Mouse (Mus musculus): ENCODE results near the gene Zfp583. TPM values are rescaled to one million over a fixed set of nuclear protein-coding genes. Genes with fewer than 3 reads are reported as not detected.
"Not testable (repeated sequence)": the region's sequence is repeated elsewhere in the genome, so short reads cannot be mapped to it uniquely, and the experiment has no call there.

Gene Zfp583
- polyA plus RNA-seq (2015; fragmentation: Nextera tagmentation; extraction: Ambion mirVana): 13.0 and 15.7 TPM in 2 replicates

GRCm38 (mm10) chr7:6331233-6331956 lies at the start of gene Zfp583:
TSS of gene Zfp583 (minus strand) at chr7:6331285.
- Histone ChIP-seq H3K4me1 (replicated peaks) (peaks cover 12% of the 10 kb centered on the region), H3K9ac (peak within 1 kb of the TSS; percentile 84), H3K27ac (peak within 1 kb of the TSS; percentile 91), H3K4me2 (peak within 1 kb of the TSS; percentile 67), H3K4me3 (peak within 1 kb of the TSS; percentile 57), H3K27me3 (no peaks in the 10 kb centered on the region), H3K36me3 (peaks cover 14% of the 10 kb centered on the region; the same call in 1 of the 2 replicates), H3K9me3 (no peaks in the 10 kb centered on the region)
- 6% methylated on average over 31 of the region's 31 CpGs for WGBS
- ATAC-seq (ENCODE audit: low FRiP score): peak; percentile 93

- Histone ChIP-seq H3K4me2 (no peak overlapping the region), H3K27me3 (no peaks in the 10 kb centered on the region), H3K4me1 (replicated peaks) (peaks cover 8% of the 10 kb centered on the region), H3K36me3 (peaks cover 27% of the 10 kb centered on the region), H3K9me3 (no peaks in the 10 kb centered on the region), H3K27ac (no peak overlapping the region), H3K9ac (no peak overlapping the region), H3K4me3 (no peak overlapping the region)
- 90% methylated on average over 8 of the region's 8 CpGs for WGBS
- ATAC-seq (ENCODE audit: low FRiP score): no peak
Observed at GRCm38 (mm10) chr7:6378441-6378840, 47.4 kb upstream of the Zfp583 start.

GRCm38 (mm10) chr7:6372993-6373392 lies 41.9 kb upstream of the Zfp583 start:
- Histone ChIP-seq H3K4me2 (no peak overlapping the region), H3K27ac (no peak overlapping the region), H3K4me3 (no peak overlapping the region), H3K9me3 (no peaks in the 10 kb centered on the region), H3K4me1 (replicated peaks) (no peaks in the 10 kb centered on the region), H3K36me3 (peaks cover 30% of the 10 kb centered on the region), H3K27me3 (no peaks in the 10 kb centered on the region), H3K9ac (no peak overlapping the region)
- no peak for ATAC-seq (ENCODE audit: low FRiP score)
- WGBS: 96% methylated on average over 3 of the region's 3 CpGs

GRCm38 (mm10) chr7:6369460-6369859 lies 38.4 kb upstream of the Zfp583 start:
- H3K36me3 ChIP-seq: peaks cover 15% of the 10 kb centered on the region
- H3K4me1 ChIP-seq (replicated peaks): 0 out of 2 replicates have a peak, but pooled peaks cover 4% of the 10 kb centered on the region
- H3K4me3 ChIP-seq: no peak overlapping the region
- no peak overlapping the region for H3K4me2 ChIP-seq
- ATAC-seq (ENCODE audit: low FRiP score): no peak
- WGBS: 90% methylated on average over 3 of the region's 3 CpGs
- no peak overlapping the region for H3K9ac ChIP-seq
- no peaks in the 10 kb centered on the region for H3K9me3 ChIP-seq
- no peaks in the 10 kb centered on the region for H3K27me3 ChIP-seq
- H3K27ac ChIP-seq: no peak overlapping the region

- H3K9ac ChIP-seq; H3K27me3 ChIP-seq; H3K4me2 ChIP-seq; ATAC-seq (ENCODE audit: low FRiP score); H3K4me3 ChIP-seq; H3K27ac ChIP-seq; H3K9me3 ChIP-seq: not testable (repeated sequence)
- Histone ChIP-seq H3K4me1 (replicated peaks) (peaks cover 13% of the 10 kb centered on the region), H3K36me3 (peaks cover 13% of the 10 kb centered on the region)
- WGBS: 87% methylated on average over 5 of the region's 5 CpGs
Observed at GRCm38 (mm10) chr7:6368146-6368545, 37.1 kb upstream of the Zfp583 start.

- no peaks in the 10 kb centered on the region for H3K27me3 ChIP-seq
- H3K9ac ChIP-seq: no peak overlapping the region
- no peak overlapping the region for H3K27ac ChIP-seq
- peaks cover 13% of the 10 kb centered on the region for H3K4me1 ChIP-seq (replicated peaks)
- ATAC-seq (ENCODE audit: low FRiP score): no peak
- no peak overlapping the region for H3K4me2 ChIP-seq
- WGBS: 90% methylated on average over 5 of the region's 5 CpGs
- H3K9me3 ChIP-seq: no peaks in the 10 kb centered on the region
- H3K4me3 ChIP-seq: no peak overlapping the region
- H3K36me3 ChIP-seq: peaks cover 4% of the 10 kb centered on the region
Observed at GRCm38 (mm10) chr7:6367185-6367584, 36.1 kb upstream of the Zfp583 start.

- 59% methylated on average over 1 of the region's 1 CpGs for WGBS
- no peak overlapping the region for H3K27ac ChIP-seq
- H3K36me3 ChIP-seq: no peaks in the 10 kb centered on the region
- H3K4me1 ChIP-seq (replicated peaks): peaks cover 15% of the 10 kb centered on the region
- no peak overlapping the region for H3K4me2 ChIP-seq
- H3K9ac ChIP-seq: no peak overlapping the region
- no peaks in the 10 kb centered on the region for H3K27me3 ChIP-seq
- H3K4me3 ChIP-seq: no peak overlapping the region
- no peaks in the 10 kb centered on the region for H3K9me3 ChIP-seq
- ATAC-seq (ENCODE audit: low FRiP score): no peak
Observed at GRCm38 (mm10) chr7:6364761-6365160, 33.7 kb upstream of the Zfp583 start.

- WGBS: under 1% methylated on average over 23 of the region's 23 CpGs
- Histone ChIP-seq H3K27me3 (no peaks in the 10 kb centered on the region), H3K4me1 (replicated peaks) (peaks cover 15% of the 10 kb centered on the region), H3K27ac (peak within 1 kb of the TSS; percentile 95), H3K9ac (peak within 1 kb of the TSS; percentile 73), H3K4me2 (peak within 1 kb of the TSS; percentile 64), H3K36me3 (no peaks in the 10 kb centered on the region), H3K9me3 (no peaks in the 10 kb centered on the region), H3K4me3 (peak within 1 kb of the TSS; percentile 54)
- peak; percentile 84 for ATAC-seq (ENCODE audit: low FRiP score)
Observed at GRCm38 (mm10) chr7:6363047-6363488, 32.0 kb upstream of the Zfp583 start, which contains the start of gene Zfp78. TSS of gene Zfp78 (plus strand) at chr7:6363280.

GRCm38 (mm10) chr7:6362268-6363046 lies 31.4 kb upstream of the Zfp583 start:
- Histone ChIP-seq H3K9ac (peak overlapping the region; percentile 73), H3K36me3 (no peaks in the 10 kb centered on the region), H3K4me2 (peak overlapping the region; percentile 64), H3K27ac (peak overlapping the region; percentile 95), H3K4me3 (peak overlapping the region; percentile 54), H3K4me1 (replicated peaks) (peaks cover 15% of the 10 kb centered on the region), H3K9me3 (no peaks in the 10 kb centered on the region), H3K27me3 (no peaks in the 10 kb centered on the region)
- WGBS: under 1% methylated on average over 38 of the region's 38 CpGs
- ATAC-seq (ENCODE audit: low FRiP score): peak; percentile 93

- H3K4me3 ChIP-seq: peak overlapping the region; percentile 54
- no peak for ATAC-seq (ENCODE audit: low FRiP score)
- H3K27ac ChIP-seq: peak overlapping the region; percentile 95
- no peaks in the 10 kb centered on the region for H3K9me3 ChIP-seq
- H3K4me1 ChIP-seq (replicated peaks): peaks cover 15% of the 10 kb centered on the region
- H3K36me3 ChIP-seq: no peaks in the 10 kb centered on the region
- H3K9ac ChIP-seq: peak overlapping the region; percentile 73
- no peaks in the 10 kb centered on the region for H3K27me3 ChIP-seq
- H3K4me2 ChIP-seq: peak overlapping the region; percentile 64
- 24% methylated on average over 7 of the region's 7 CpGs for WGBS
Observed at GRCm38 (mm10) chr7:6361756-6362155, 30.7 kb upstream of the Zfp583 start.

- Histone ChIP-seq H3K36me3 (no peaks in the 10 kb centered on the region), H3K4me1 (replicated peaks) (peaks cover 15% of the 10 kb centered on the region), H3K27me3 (no peaks in the 10 kb centered on the region), H3K27ac (no peak overlapping the region), H3K4me3 (no peak overlapping the region), H3K9ac (no peak overlapping the region), H3K4me2 (no peak overlapping the region), H3K9me3 (no peaks in the 10 kb centered on the region)
- no peak for ATAC-seq (ENCODE audit: low FRiP score)
- 17% methylated on average over 9 of the region's 9 CpGs for WGBS
Observed at GRCm38 (mm10) chr7:6360477-6361060, 29.5 kb upstream of the Zfp583 start.

- H3K9ac ChIP-seq: no peak overlapping the region
- H3K27me3 ChIP-seq: no peaks in the 10 kb centered on the region
- H3K4me3 ChIP-seq: no peak overlapping the region
- peaks cover 9% of the 10 kb centered on the region for H3K4me1 ChIP-seq (replicated peaks)
- ATAC-seq (ENCODE audit: low FRiP score): no peak
- H3K4me2 ChIP-seq: no peak overlapping the region
- H3K27ac ChIP-seq: peak overlapping the region; percentile 62
- H3K36me3 ChIP-seq: peaks cover 10% of the 10 kb centered on the region
- 52% methylated on average over 10 of the region's 10 CpGs for WGBS
- no peaks in the 10 kb centered on the region for H3K9me3 ChIP-seq
Observed at GRCm38 (mm10) chr7:6358937-6359590, 28.0 kb upstream of the Zfp583 start.

Measured in hindbrain, embryonic 13.5 days (tissue).